Mouse (Mus musculus): ENCODE measurements around the gene Panx1. TPM values are rescaled to one million over a fixed set of nuclear protein-coding genes. Genes with fewer than 3 reads are reported as not detected.

The Panx1 gene
- 95.0 and 120 TPM in 2 replicates for total RNA-seq (2014; rRNA removed)
- polyA plus RNA-seq (2015; fragmentation: Nextera tagmentation; extraction: Ambion mirVana): 115 and 120 TPM in 2 replicates

GRCm38 (mm10) chr9:15045084-15045669 is at the start of gene Panx1:
TSS of gene Panx1 (minus strand) at chr9:15045478.
- peaks cover 14% of the 10 kb centered on the region; the same call in 1 of the 2 replicates for H3K4me1 ChIP-seq (ENCODE audit: insufficient read depth, low read length)
- H3K4me2 ChIP-seq (ENCODE audit: low read depth, low read length): peak within 1 kb of the TSS; percentile 79
- H3K9ac ChIP-seq (replicated peaks; ENCODE audit: low read length): peak within 1 kb of the TSS; percentile 95
- ATAC-seq: peak; percentile 94
- no peaks in the 10 kb centered on the region for H3K9me3 ChIP-seq (ENCODE audit: low read length)
- no peaks in the 10 kb centered on the region for H3K27me3 ChIP-seq (ENCODE audit: insufficient read depth, low read length)
- peak within 1 kb of the TSS; percentile 85 for H3K4me3 ChIP-seq (ENCODE audit: low read length)
- DNase-seq (ENCODE audit: low spot score): peak; percentile 93
- TF ChIP-seq CTCF (IDR thresholded peaks at IDR 0.05; ENCODE audit: low read depth): no peak
- H3K27ac ChIP-seq: peak within 1 kb of the TSS; percentile 94
- WGBS: 1% methylated on average over 68 of the region's 68 CpGs
- H3K36me3 ChIP-seq (ENCODE audit: insufficient read depth, low read length): no peaks in the 10 kb centered on the region

- no peak for TF ChIP-seq CTCF (IDR thresholded peaks at IDR 0.05; ENCODE audit: low read depth)
- no peaks in the 10 kb centered on the region for H3K4me1 ChIP-seq (ENCODE audit: insufficient read depth, low read length)
- no peaks in the 10 kb centered on the region for H3K36me3 ChIP-seq (ENCODE audit: insufficient read depth, low read length)
- no peak overlapping the region for H3K27ac ChIP-seq
- no peak overlapping the region for H3K4me3 ChIP-seq (ENCODE audit: low read length)
- H3K9me3 ChIP-seq (ENCODE audit: low read length): no peaks in the 10 kb centered on the region
- ATAC-seq (no peak), DNase-seq (ENCODE audit: low spot score) (no peak)
- no peaks in the 10 kb centered on the region for H3K27me3 ChIP-seq (ENCODE audit: insufficient read depth, low read length)
- no peak overlapping the region for H3K9ac ChIP-seq (replicated peaks; ENCODE audit: low read length)
- WGBS: 83% methylated on average over 6 of the region's 6 CpGs
- H3K4me2 ChIP-seq (ENCODE audit: low read depth, low read length): no peak overlapping the region
These were observed 23.5 kb upstream of the Panx1 start for GRCm38 (mm10) chr9:15068686-15069295.

- no peak for TF ChIP-seq CTCF (IDR thresholded peaks at IDR 0.05; ENCODE audit: low read depth)
- no peak overlapping the region for H3K4me3 ChIP-seq (ENCODE audit: low read length)
- no peak for ATAC-seq
- no peaks in the 10 kb centered on the region for H3K9me3 ChIP-seq (ENCODE audit: low read length)
- no peaks in the 10 kb centered on the region for H3K27me3 ChIP-seq (ENCODE audit: insufficient read depth, low read length)
- WGBS: 84% methylated on average over 7 of the region's 7 CpGs
- no peaks in the 10 kb centered on the region for H3K36me3 ChIP-seq (ENCODE audit: insufficient read depth, low read length)
- no peaks in the 10 kb centered on the region for H3K4me1 ChIP-seq (ENCODE audit: insufficient read depth, low read length)
- no peak for DNase-seq (ENCODE audit: low spot score)
- H3K27ac ChIP-seq: no peak overlapping the region
- H3K4me2 ChIP-seq (ENCODE audit: low read depth, low read length): no peak overlapping the region
- H3K9ac ChIP-seq (replicated peaks; ENCODE audit: low read length): no peak overlapping the region
These were observed 22.9 kb upstream of the Panx1 start for GRCm38 (mm10) chr9:15067995-15068685.

- Histone ChIP-seq H3K4me2 (ENCODE audit: low read depth, low read length) (no peak overlapping the region), H3K9ac (replicated peaks; ENCODE audit: low read length) (no peak overlapping the region), H3K27me3 (ENCODE audit: insufficient read depth, low read length) (no peaks in the 10 kb centered on the region), H3K36me3 (ENCODE audit: insufficient read depth, low read length) (no peaks in the 10 kb centered on the region), H3K4me1 (ENCODE audit: insufficient read depth, low read length) (no peaks in the 10 kb centered on the region), H3K27ac (no peak overlapping the region), H3K4me3 (ENCODE audit: low read length) (no peak overlapping the region), H3K9me3 (ENCODE audit: low read length) (no peaks in the 10 kb centered on the region)
- 14% methylated on average over 1 of the region's 1 CpGs for WGBS
- TF ChIP-seq CTCF (IDR thresholded peaks at IDR 0.05; ENCODE audit: low read depth): no peak
- no peak for ATAC-seq
- no peak for DNase-seq (ENCODE audit: low spot score)
These were observed 18.9 kb upstream of the Panx1 start for GRCm38 (mm10) chr9:15064176-15064575.

- WGBS: 93% methylated on average over 5 of the region's 5 CpGs
These were observed 15.6 kb upstream of the Panx1 start for GRCm38 (mm10) chr9:15060847-15061246.

GRCm38 (mm10) chr9:15060026-15060425 is 14.7 kb upstream of the Panx1 start:
- Histone ChIP-seq H3K4me2 (ENCODE audit: low read depth, low read length) (no peak overlapping the region), H3K4me1 (ENCODE audit: insufficient read depth, low read length) (no peaks in the 10 kb centered on the region), H3K27me3 (ENCODE audit: insufficient read depth, low read length) (no peaks in the 10 kb centered on the region), H3K36me3 (ENCODE audit: insufficient read depth, low read length) (no peaks in the 10 kb centered on the region), H3K27ac (no peak overlapping the region), H3K9ac (replicated peaks; ENCODE audit: low read length) (no peak overlapping the region), H3K9me3 (ENCODE audit: low read length) (no peaks in the 10 kb centered on the region), H3K4me3 (ENCODE audit: low read length) (no peak overlapping the region)
- 86% methylated on average over 6 of the region's 6 CpGs for WGBS
- no peak for TF ChIP-seq CTCF (IDR thresholded peaks at IDR 0.05; ENCODE audit: low read depth)
- ATAC-seq (no peak), DNase-seq (ENCODE audit: low spot score) (no peak)

More at GRCm38 (mm10) chr9:15060847-15061246, 15.6 kb upstream of the Panx1 start:
- ATAC-seq (no peak), DNase-seq (ENCODE audit: low spot score) (no peak)
- no peak for TF ChIP-seq CTCF (IDR thresholded peaks at IDR 0.05; ENCODE audit: low read depth)
- no peaks in the 10 kb centered on the region for H3K27me3 ChIP-seq (ENCODE audit: insufficient read depth, low read length)
- H3K27ac ChIP-seq: no peak overlapping the region
- H3K9ac ChIP-seq (replicated peaks; ENCODE audit: low read length): no peak overlapping the region
- no peak overlapping the region for H3K4me3 ChIP-seq (ENCODE audit: low read length)
- H3K4me1 ChIP-seq (ENCODE audit: insufficient read depth, low read length): no peaks in the 10 kb centered on the region
- no peaks in the 10 kb centered on the region for H3K36me3 ChIP-seq (ENCODE audit: insufficient read depth, low read length)
- no peak overlapping the region for H3K4me2 ChIP-seq (ENCODE audit: low read depth, low read length)
- no peaks in the 10 kb centered on the region for H3K9me3 ChIP-seq (ENCODE audit: low read length)
